Mouse (Mus musculus) left cerebral cortex, postnatal 10 days (tissue): ENCODE measurements at regions not wholly inside any gene's neighbourhood (a gene's known extent, or its start where the extent isn't known, plus 50 kb on each side); places are given as distances from the start of the nearest gene placed in this dataset.
A peak's percentile ranks its signal among the peaks of the same experiment; 100 is the strongest.

Source experiments
- DNase-seq, 2 experiments: peaks; one replicate each; pipeline ENCODE4 v3.0.0; 2021 to 2022; ENCODE audit warnings: low spot score in 2 of 2, mixed read lengths in 1 of 2; ENCODE audit errors: extremely low spot score in 1 of 2
- intact Hi-C: fragments of 180-260 bp; cut with DNase I; formaldehyde crosslinking; loops from one replicate; pipeline ENCODE4 v1.15.1; 2025

- no peak for DNase-seq
These were observed 148.8 kb downstream of the Ccser2 start for GRCm38 (mm10) chr14:36819826-36820225.

GRCm38 (mm10) chr14:36802418-36802817, 166.2 kb downstream of the Ccser2 start:
- no peak for DNase-seq
- intact Hi-C loops = no loop called here

More at GRCm38 (mm10) chr14:36819826-36820225, 148.8 kb downstream of the Ccser2 start:
- intact Hi-C loops = no loop called here

GRCm38 (mm10) chr14:36799820-36800219, 168.8 kb downstream of the Ccser2 start:
- intact Hi-C loops = no loop called here
- no peak for DNase-seq

- intact Hi-C loops = loop anchor here (2.0 kb wide), 1 partner anchor 1971 kb away; no protein-coding TSS in a partner anchor
- no peak for DNase-seq
These were observed 186.7 kb downstream of the Ccser2 start for GRCm38 (mm10) chr14:36781882-36782281.

- intact Hi-C loops = no loop called here
- peak in 1 of 2 experiments; percentile 41 for DNase-seq
These were observed 189.6 kb downstream of the Ccser2 start for GRCm38 (mm10) chr14:36778956-36779355.

GRCm38 (mm10) chr14:36774349-36774748, 194.2 kb downstream of the Ccser2 start:
- DNase-seq = peak in 1 of 2 experiments; percentile 26
- intact Hi-C loops = no loop called here

GRCm38 (mm10) chr14:36764377-36764776, 204.2 kb downstream of the Ccser2 start:
- DNase-seq = no peak
- intact Hi-C loops = no loop called here

GRCm38 (mm10) chr14:36756056-36756455, 212.5 kb downstream of the Ccser2 start:
- intact Hi-C loops = no loop called here
- DNase-seq = no peak

- intact Hi-C loops = no loop called here
- DNase-seq = peak; percentile 34 to 42
These were observed 220.3 kb downstream of the Ccser2 start for GRCm38 (mm10) chr14:36748130-36748883.

- no peak for DNase-seq
- intact Hi-C loops = no loop called here
These were observed 237.5 kb downstream of the Ccser2 start for GRCm38 (mm10) chr14:36731095-36731494.

GRCm38 (mm10) chr14:36726092-36726491, 242.5 kb downstream of the Ccser2 start:
- intact Hi-C loops = no loop called here
- no peak for DNase-seq

GRCm38 (mm10) chr14:36715684-36716083, 252.9 kb downstream of the Ccser2 start:
- intact Hi-C loops = no loop called here
- no peak for DNase-seq

- DNase-seq = no peak
- intact Hi-C loops = no loop called here
These were observed 271.6 kb downstream of the Ccser2 start for GRCm38 (mm10) chr14:36696993-36697392.

GRCm38 (mm10) chr14:36691958-36692357, 276.6 kb downstream of the Ccser2 start:
- no peak for DNase-seq
- intact Hi-C loops = no loop called here

- intact Hi-C loops = no loop called here
- no peak for DNase-seq
These were observed 277.6 kb downstream of the Ccser2 start for GRCm38 (mm10) chr14:36691018-36691417.

GRCm38 (mm10) chr14:36658678-36659263, 309.8 kb downstream of the Ccser2 start:
- no peak for DNase-seq
- intact Hi-C loops = no loop called here

GRCm38 (mm10) chr14:36658193-36658592, 310.4 kb downstream of the Ccser2 start:
- intact Hi-C loops = no loop called here
- no peak for DNase-seq

- DNase-seq = peak; percentile 7 to 40
- intact Hi-C loops = no loop called here
These were observed 315.5 kb downstream of the Ccser2 start for GRCm38 (mm10) chr14:36652982-36653557.

GRCm38 (mm10) chr14:36651053-36651735, 317.4 kb downstream of the Ccser2 start:
- DNase-seq = no peak
- intact Hi-C loops = no loop called here
